Mouse (Mus musculus) midbrain, embryonic 15.5 days (tissue): ENCODE data around the gene Hist1h2bj. TPM values are rescaled to one million over a fixed set of nuclear protein-coding genes. Genes with fewer than 3 reads are reported as not detected.
"Not testable (repeated sequence)": the region's sequence is repeated elsewhere in the genome, so short reads cannot be mapped to it uniquely, and the experiment has no call there.

ENCODE experiments used
- ATAC-seq: fragments of 200-750 bp; cut with Nextera tagmentation; replicated peaks from 2 replicates; pipeline ENCODE4 v1.8.0; 2017; ENCODE audit warnings: moderate TSS enrichment
- H3K27ac ChIP-seq: fragments of 300-500 bp; sonication (generic); 2 replicates; pipeline ENCODE4 v1.5.1; 2015; ENCODE audit warnings: mild to moderate bottlenecking, inconsistent platforms
- H3K27me3 ChIP-seq: fragments of 300-500 bp; sonication (generic); replicated peaks from 2 replicates; pipeline ENCODE4 v1.6.1; 2015; ENCODE audit warnings: inconsistent platforms
- H3K36me3 ChIP-seq: fragments of 300-500 bp; sonication (generic); replicated peaks from 2 replicates; pipeline ENCODE4 v1.6.1; 2015; ENCODE audit warnings: inconsistent platforms
- H3K4me1 ChIP-seq: fragments of 300-500 bp; sonication (generic); 2 replicates; pipeline ENCODE4 v1.6.1; 2015; ENCODE audit warnings: inconsistent platforms
- H3K4me2 ChIP-seq: fragments of 300-500 bp; sonication (generic); 2 replicates; pipeline ENCODE4 v1.6.1; 2015; ENCODE audit warnings: inconsistent platforms, mild to moderate bottlenecking, moderate library complexity
- H3K4me3 ChIP-seq: fragments of 300-500 bp; sonication (generic); 2 replicates; pipeline ENCODE4 v1.5.1; 2015; ENCODE audit warnings: mild to moderate bottlenecking, inconsistent platforms
- H3K9ac ChIP-seq: fragments of 300-500 bp; sonication (generic); 2 replicates; pipeline ENCODE4 v1.6.1; 2015; ENCODE audit warnings: mild to moderate bottlenecking, inconsistent platforms
- H3K9me3 ChIP-seq: fragments of 300-500 bp; sonication (generic); 2 replicates; pipeline ENCODE4 v1.6.1; 2016; ENCODE audit warnings: inconsistent platforms
- WGBS: fragments of 180-500 bp; shearing (Covaris S2); methylation state at CpG from one replicate; pipeline ENCODE4 v1.1.7; 2015; ENCODE audit warnings: mixed read lengths; 5-methylcytosine and 5-hydroxymethylcytosine counted together
- polyA plus RNA-seq: library from polyadenylated mRNA; unstranded; fragments of >200 nt; fragmentation: Nextera tagmentation; extraction: Ambion mirVana; gene quantifications from 2 replicates; pipeline ENCODE4 v1.2.1, GENCODE M21; 2015

The Hist1h2bj gene
- polyA plus RNA-seq, 1 experiment from 2014 or later, result 3.0 TPM

DNA sequence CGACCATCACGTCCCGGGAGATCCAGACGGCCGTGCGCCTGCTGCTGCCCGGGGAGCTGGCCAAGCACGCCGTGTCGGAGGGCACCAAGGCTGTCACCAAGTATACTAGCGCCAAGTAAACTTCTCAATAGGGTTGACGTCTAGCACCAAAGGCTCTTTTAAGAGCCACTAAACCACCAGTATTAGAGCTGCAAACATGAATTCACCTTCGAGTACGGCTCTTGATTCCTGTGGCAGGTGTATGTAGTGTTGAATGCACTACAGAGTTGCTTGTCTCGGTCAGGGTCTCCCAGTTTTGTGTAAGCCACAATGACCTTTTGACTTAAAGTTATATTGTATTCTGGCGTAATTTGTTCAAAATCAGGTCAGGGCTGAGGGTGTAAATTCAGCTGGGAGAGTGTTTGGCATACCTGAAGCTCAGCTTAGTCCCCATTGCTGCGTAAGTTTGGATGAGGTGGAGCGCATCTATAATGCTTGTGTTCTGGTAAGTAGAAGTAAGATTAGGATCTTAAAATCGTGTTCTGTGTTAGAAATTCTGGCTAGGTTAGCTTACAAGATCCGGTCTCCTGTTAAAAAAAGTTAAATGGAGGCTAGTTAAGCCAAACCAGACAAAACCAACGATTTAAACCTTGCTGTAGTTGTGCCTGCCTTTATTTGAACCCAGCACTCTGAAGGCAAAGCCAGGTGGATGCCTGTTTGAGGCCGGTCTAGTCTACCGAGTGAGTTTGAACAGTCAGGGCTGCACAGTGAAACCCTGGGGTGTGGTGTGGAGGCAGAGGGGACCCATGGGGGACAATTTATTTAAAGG lies 6.7 kb upstream of the Hist1h2bj start:
- H3K4me3 ChIP-seq, result peak overlapping the region; percentile 42
- peak overlapping the region; percentile 60 for H3K27ac ChIP-seq
- H3K27me3 ChIP-seq, result no peaks in the 10 kb centered on the region
- H3K4me1 ChIP-seq, result peaks cover 27% of the 10 kb centered on the region
- 2% methylated on average over 23 of the region's 23 CpGs for WGBS
- H3K9ac ChIP-seq, result peak overlapping the region; percentile 17; the same call in 1 of the 2 replicates
- ATAC-seq, result peak; percentile 40; the same call in 1 of the 2 replicates
- H3K9me3 ChIP-seq, result no peaks in the 10 kb centered on the region
- no peaks in the 10 kb centered on the region for H3K36me3 ChIP-seq
- H3K4me2 ChIP-seq, result peak overlapping the region; percentile 63

- no peaks in the 10 kb centered on the region for H3K36me3 ChIP-seq
- 57% methylated on average over 3 of the region's 3 CpGs for WGBS
- no peaks in the 10 kb centered on the region for H3K9me3 ChIP-seq
- no peak overlapping the region for H3K4me3 ChIP-seq
- H3K27me3 ChIP-seq, result no peaks in the 10 kb centered on the region
- ATAC-seq, result no peak
- no peak overlapping the region for H3K9ac ChIP-seq
- peaks cover 34% of the 10 kb centered on the region for H3K4me1 ChIP-seq
- H3K4me2 ChIP-seq, result no peak overlapping the region
- no peak overlapping the region for H3K27ac ChIP-seq
Observed at GRCm38 (mm10) chr13:22036986-22037385, 6.0 kb upstream of the Hist1h2bj start.

- WGBS, result 82% methylated on average over 2 of the region's 2 CpGs
- Histone ChIP-seq H3K36me3 (no peaks in the 10 kb centered on the region), H3K4me2 (no peak overlapping the region)
Observed at GRCm38 (mm10) chr13:22037415-22037814, 5.6 kb upstream of the Hist1h2bj start.

DNA sequence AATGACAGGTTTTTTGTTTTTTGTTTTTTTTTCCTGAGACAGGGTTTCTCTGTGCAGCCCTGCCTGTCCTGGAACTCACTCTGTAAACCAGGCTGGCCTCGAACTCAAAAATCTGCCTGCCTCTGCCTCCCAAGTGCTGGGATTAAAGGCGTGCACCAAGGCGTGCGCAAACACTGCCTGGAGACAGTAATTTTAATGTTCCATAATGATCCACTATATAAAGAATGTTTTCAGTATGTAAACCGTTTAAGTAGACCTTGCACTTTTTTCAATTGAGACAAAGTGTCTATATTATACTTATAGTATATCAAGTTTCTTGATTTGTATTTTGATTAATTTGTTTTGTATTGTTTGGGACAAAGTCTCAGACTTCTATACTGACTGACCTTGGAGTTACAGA lies 3.6 kb upstream of the Hist1h2bj start:
- no peak overlapping the region for H3K27ac ChIP-seq
- ATAC-seq, result no peak
- no peaks in the 10 kb centered on the region for H3K27me3 ChIP-seq
- H3K36me3 ChIP-seq, result no peaks in the 10 kb centered on the region
- H3K4me1 ChIP-seq, result peaks cover 45% of the 10 kb centered on the region
- no peaks in the 10 kb centered on the region for H3K9me3 ChIP-seq
- 69% methylated on average over 5 of the region's 5 CpGs for WGBS
- no peak overlapping the region for H3K4me2 ChIP-seq
- H3K4me3 ChIP-seq, result no peak overlapping the region
- no peak overlapping the region for H3K9ac ChIP-seq

More at GRCm38 (mm10) chr13:22037415-22037814, 5.6 kb upstream of the Hist1h2bj start:
- peaks cover 37% of the 10 kb centered on the region for H3K4me1 ChIP-seq
- no peaks in the 10 kb centered on the region for H3K9me3 ChIP-seq
- no peak overlapping the region for H3K27ac ChIP-seq
- no peaks in the 10 kb centered on the region for H3K27me3 ChIP-seq
- H3K9ac ChIP-seq, result no peak overlapping the region
- H3K4me3 ChIP-seq, result no peak overlapping the region
- no peak for ATAC-seq

GRCm38 (mm10) chr13:22039951-22040463 lies 3.0 kb upstream of the Hist1h2bj start:
- no peak for ATAC-seq
- Histone ChIP-seq H3K27ac (no peak overlapping the region), H3K4me2 (peak overlapping the region; percentile 87), H3K4me3 (peak overlapping the region; percentile 41), H3K27me3 (no peaks in the 10 kb centered on the region), H3K9me3 (no peaks in the 10 kb centered on the region), H3K9ac (no peak overlapping the region), H3K36me3 (no peaks in the 10 kb centered on the region), H3K4me1 (peaks cover 41% of the 10 kb centered on the region)
- WGBS, result 7% methylated on average over 2 of the region's 2 CpGs

DNA sequence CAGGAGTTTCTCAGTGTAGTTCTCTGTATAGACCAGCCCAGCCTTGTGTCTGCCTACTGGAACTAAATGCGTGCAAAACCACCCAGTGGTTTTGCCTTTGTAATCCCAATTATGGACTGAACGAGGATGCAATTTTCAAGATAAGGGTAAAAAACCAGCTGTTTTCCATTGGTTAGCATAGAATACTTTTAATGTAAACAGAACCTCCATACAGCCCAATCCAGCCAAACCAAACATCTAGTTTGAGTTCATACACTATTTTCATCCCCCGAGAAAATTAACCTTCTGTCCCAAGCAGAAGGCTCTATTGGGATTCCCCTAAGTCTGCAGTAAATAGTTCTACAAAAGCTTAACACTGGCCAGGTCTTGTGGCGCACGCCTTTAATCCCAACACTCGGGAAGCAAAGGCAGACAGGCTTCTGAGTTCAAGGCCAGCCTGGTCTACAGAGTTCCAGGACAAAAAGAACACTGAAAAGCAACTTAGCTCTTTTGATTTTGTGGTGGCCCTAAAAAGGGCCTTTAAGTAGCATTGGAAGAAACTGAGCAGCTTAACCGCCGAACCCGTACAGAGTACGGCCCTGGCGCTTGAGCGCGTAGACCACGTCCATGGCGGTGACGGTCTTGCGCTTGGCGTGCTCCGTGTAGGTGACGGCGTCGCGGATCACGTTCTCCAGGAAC lies 2.4 kb upstream of the Hist1h2bj start:
- WGBS, result under 1% methylated on average over 24 of the region's 24 CpGs
- H3K27me3 ChIP-seq, result no peaks in the 10 kb centered on the region
- H3K4me2 ChIP-seq, result peak overlapping the region; percentile 87
- H3K36me3 ChIP-seq, result no peaks in the 10 kb centered on the region
- peak; percentile 18 for ATAC-seq
- peak overlapping the region; percentile 41 for H3K4me3 ChIP-seq
- H3K4me1 ChIP-seq, result peaks cover 41% of the 10 kb centered on the region
- H3K27ac ChIP-seq, result peak overlapping the region; percentile 81
- H3K9me3 ChIP-seq, result no peaks in the 10 kb centered on the region
- peak overlapping the region; percentile 40 for H3K9ac ChIP-seq

- H3K4me3 ChIP-seq, result peak within 1 kb of the TSS; percentile 44
- peak within 1 kb of the TSS; percentile 40 for H3K9ac ChIP-seq
- H3K27ac ChIP-seq, result peak within 1 kb of the TSS; percentile 81
- peaks cover 40% of the 10 kb centered on the region for H3K4me1 ChIP-seq
- WGBS, result under 1% methylated on average over 27 of the region's 27 CpGs
- H3K27me3 ChIP-seq, H3K9me3 ChIP-seq, H3K36me3 ChIP-seq: not testable (repeated sequence)
- H3K4me2 ChIP-seq, result peak within 1 kb of the TSS; percentile 87
- ATAC-seq, result peak; percentile 55
Observed at GRCm38 (mm10) chr13:22041142-22041536, 1.9 kb upstream of the Hist1h2bj start, which contains the start of gene Hist1h4i. Gene Hist1h4i, minus strand, starts transcription at chr13:22041362.

DNA sequence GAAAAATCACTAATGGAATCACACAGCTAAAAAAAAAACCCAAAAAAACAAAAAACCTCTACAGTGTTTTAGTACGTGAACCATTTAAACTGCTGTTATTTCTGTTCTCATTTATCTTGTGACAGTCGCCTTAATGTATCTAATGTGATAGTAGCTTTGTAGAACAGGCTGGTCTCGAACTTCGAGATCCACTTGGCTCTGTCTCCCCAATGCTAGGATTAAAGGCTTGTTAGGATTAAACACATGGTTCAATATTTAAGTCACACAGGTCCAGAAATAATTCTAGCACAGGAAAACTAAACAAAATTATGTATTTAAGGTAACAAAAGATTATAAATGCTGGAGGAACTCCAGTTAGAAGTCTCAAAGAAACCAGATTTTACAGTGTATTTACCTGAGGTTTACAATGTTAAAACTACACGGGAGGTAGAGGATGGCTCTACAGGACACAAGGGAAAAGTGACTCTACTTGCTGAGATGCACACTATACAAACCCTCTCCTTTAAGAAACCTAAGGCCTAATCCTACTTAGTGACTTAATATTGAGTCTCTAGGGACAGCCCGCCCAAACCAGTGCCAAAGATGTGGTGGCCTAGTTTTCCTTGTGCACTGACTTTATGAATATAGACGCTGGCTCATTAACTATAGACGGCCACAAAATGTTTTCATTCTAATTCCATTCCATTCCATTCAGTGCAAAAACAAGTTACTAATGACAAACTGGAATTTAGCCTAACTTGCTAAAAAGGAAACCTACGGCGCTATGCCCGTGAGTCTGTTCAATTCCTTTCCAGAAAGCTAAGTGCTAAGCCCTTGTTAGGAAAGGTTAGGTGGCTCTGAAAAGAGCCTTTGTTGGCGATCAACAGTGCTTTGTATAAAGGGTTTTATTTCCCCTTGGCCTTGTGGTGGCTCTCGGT lies 1.1 kb upstream of the Hist1h2bj start:
- Histone ChIP-seq H3K4me3 (peak overlapping the region; percentile 44), H3K9ac (peak overlapping the region; percentile 29), H3K4me1 (peaks cover 33% of the 10 kb centered on the region), H3K27me3 (no peaks in the 10 kb centered on the region), H3K9me3 (no peaks in the 10 kb centered on the region), H3K27ac (peak overlapping the region; percentile 81), H3K4me2 (peak overlapping the region; percentile 87), H3K36me3 (no peaks in the 10 kb centered on the region)
- no peak for ATAC-seq
- 2% methylated on average over 13 of the region's 13 CpGs for WGBS

DNA sequence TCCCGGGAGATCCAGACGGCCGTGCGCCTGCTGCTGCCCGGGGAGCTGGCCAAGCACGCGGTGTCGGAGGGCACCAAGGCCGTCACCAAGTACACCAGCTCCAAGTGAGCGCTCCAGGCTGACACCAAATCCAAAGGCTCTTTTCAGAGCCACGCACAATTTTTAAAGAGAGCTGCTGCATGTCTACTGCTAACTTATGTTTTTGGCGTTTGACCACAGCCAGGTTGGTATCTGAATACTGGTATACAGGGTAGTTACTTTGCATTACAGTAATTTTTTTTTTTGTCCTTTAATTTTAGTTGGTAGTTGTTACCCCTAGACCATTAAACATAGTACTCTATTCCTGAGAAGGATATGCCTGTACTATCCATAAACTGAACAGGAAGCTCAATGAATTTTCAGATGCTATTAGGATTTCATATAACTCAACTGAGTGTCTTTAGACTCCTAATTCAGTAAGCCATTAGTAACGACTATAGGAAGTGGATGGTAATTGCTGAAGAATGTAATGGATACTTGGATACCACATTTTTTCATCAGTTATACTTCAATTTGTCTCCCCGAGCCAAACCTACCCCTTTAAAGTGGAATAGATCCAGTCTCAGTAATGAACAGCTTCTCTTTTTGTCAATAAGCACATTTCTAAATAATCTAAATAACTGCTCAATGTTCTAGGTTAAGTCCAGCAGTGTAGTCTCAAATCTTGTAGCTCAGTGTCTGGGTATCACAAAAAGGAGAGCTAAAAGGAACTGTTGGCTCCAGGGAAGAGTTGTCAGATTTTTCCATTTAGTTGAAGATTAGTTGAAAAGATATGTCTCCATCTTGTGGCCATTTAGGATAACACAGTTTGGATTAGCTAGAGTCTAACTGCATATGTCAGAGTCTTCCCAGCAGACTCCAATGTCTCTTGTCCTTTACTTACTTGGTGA lies 753 bp downstream of the Hist1h2bj start:
- no peaks in the 10 kb centered on the region for H3K36me3 ChIP-seq
- peak overlapping the region; percentile 50 for H3K9ac ChIP-seq
- under 1% methylated on average over 14 of the region's 14 CpGs for WGBS
- ATAC-seq, result peak; percentile 41
- peak overlapping the region; percentile 44 for H3K4me3 ChIP-seq
- peaks cover 33% of the 10 kb centered on the region for H3K4me1 ChIP-seq
- peak overlapping the region; percentile 87 for H3K4me2 ChIP-seq
- peak overlapping the region; percentile 85 for H3K27ac ChIP-seq
- H3K9me3 ChIP-seq, result no peaks in the 10 kb centered on the region
- H3K27me3 ChIP-seq, result no peaks in the 10 kb centered on the region

DNA sequence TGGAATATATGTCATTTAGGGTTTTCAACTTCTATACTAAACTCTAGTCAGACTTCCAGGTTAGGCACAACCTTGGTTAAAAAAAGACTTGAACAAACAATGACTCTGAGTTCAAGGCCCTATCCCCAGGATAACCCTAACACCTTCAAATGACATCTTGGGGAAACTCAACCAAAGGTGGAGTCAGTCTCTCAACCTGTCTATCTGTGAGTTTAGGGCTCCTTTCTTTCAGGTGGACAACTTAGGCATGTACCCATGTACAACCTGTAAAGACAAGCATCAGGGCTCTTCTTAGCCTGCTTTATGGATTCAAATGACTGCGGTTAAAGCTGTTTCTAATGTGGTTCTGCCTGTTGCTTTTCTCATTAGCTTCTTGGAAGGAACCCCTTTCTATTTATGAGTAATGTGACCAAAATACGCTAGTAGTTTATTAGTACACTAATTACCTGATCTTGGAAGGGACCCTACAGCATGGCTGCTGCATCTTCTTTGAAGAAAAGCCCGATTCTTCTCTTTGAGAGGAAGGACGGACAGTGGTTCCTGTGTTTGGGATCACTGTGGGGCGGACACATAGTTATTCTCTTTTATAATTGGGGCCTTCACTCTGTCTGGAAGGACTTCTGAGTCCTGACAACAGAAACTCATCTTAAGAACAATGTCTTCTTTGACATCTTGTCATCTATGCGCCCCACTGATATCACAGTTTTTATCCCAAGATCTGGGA lies 1.6 kb downstream of the Hist1h2bj start:
- Histone ChIP-seq H3K9ac (no peak overlapping the region), H3K27me3 (no peaks in the 10 kb centered on the region), H3K4me3 (no peak overlapping the region), H3K4me2 (peak overlapping the region; percentile 87; the same call in 1 of the 2 replicates), H3K27ac (peak overlapping the region; percentile 85; the same call in 1 of the 2 replicates), H3K36me3 (no peaks in the 10 kb centered on the region), H3K4me1 (peaks cover 37% of the 10 kb centered on the region), H3K9me3 (no peaks in the 10 kb centered on the region)
- ATAC-seq, result no peak
- 90% methylated on average over 6 of the region's 6 CpGs for WGBS
